Mouse (Mus musculus) CH12.LX (cell line): ENCODE results near the gene Ank. TPM values are rescaled to one million over a fixed set of nuclear protein-coding genes. Genes with fewer than 3 reads are reported as not detected.
A peak's percentile ranks its signal among the peaks of the same experiment; 100 is the strongest.

Experiments used
- DNase-seq: peaks from one replicate; pipeline ENCODE4 v3.0.0-alpha.2; 2013; ENCODE audit errors: extremely low read depth
- H3K27ac ChIP-seq: 2 replicates; pipeline ENCODE4 v1.5.1; 2012; ENCODE audit warnings: low read depth, mild to moderate bottlenecking, control low read depth, moderate library complexity; ENCODE audit not compliant: insufficient read depth
- H3K27me3 ChIP-seq: replicated peaks from 2 replicates; pipeline ENCODE3; 2012; ENCODE audit warnings: inconsistent platforms
- H3K36me3 ChIP-seq, 2 experiments: replicated peaks in 1 of 2; 2 replicates each; pipeline versions ENCODE3 to v1.6.1; 2012; ENCODE audit warnings: inconsistent platforms in 1 of 2, low read length in 1 of 2, mild to moderate bottlenecking in 1 of 2, mixed read lengths in 1 of 2, moderate library complexity in 1 of 2; ENCODE audit not compliant: control insufficient read depth in 1 of 2, insufficient read depth in 1 of 2
- H3K4me1 ChIP-seq, 2 experiments: 2 replicates each; pipeline ENCODE4 v1.6.1; 2012; ENCODE audit warnings: inconsistent platforms in 1 of 2, moderate library complexity in 1 of 2; ENCODE audit not compliant: insufficient read depth in 2 of 2, control insufficient read depth in 1 of 2
- H3K4me2 ChIP-seq: 2 replicates; pipeline ENCODE4 v1.6.1; 2012; ENCODE audit warnings: low read depth, mild to moderate bottlenecking, control low read depth; ENCODE audit not compliant: poor library complexity, insufficient read depth, severe bottlenecking
- H3K4me3 ChIP-seq, 3 experiments: fragments of 150-350 bp in 1 of 3; sonication (generic) in 1 of 3; replicated peaks in 1 of 3; 2 replicates each; pipeline versions ENCODE3 to v1.5.1; 2011 to 2012; ENCODE audit warnings: low read depth in 2 of 3, low read length in 2 of 3, mild to moderate bottlenecking in 2 of 3, moderate library complexity in 2 of 3, control low read depth in 1 of 3, improper control_type of control experiment in 1 of 3, inconsistent platforms in 1 of 3, mixed read lengths in 1 of 3; ENCODE audit not compliant: poor library complexity in 1 of 3
- H3K79me2 ChIP-seq: replicated peaks from 2 replicates; pipeline ENCODE4 v1.6.1; 2012; ENCODE audit warnings: mild to moderate bottlenecking, moderate library complexity; ENCODE audit not compliant: control insufficient read depth, poor library complexity, insufficient read depth, severe bottlenecking; ENCODE audit errors: extremely low read depth
- H3K9ac ChIP-seq: 2 replicates; pipeline ENCODE4 v1.6.1; 2012; ENCODE audit warnings: low read depth, mild to moderate bottlenecking, control low read depth, moderate library complexity; ENCODE audit not compliant: insufficient read depth
- H3K9me3 ChIP-seq: replicated peaks from 2 replicates; pipeline ENCODE3; 2012; ENCODE audit warnings: low read length, inconsistent platforms, mixed read lengths
- CHD2 ChIP-seq: IDR thresholded peaks from 2 replicates; pipeline ENCODE4 v1.6.1; 2011; ENCODE audit warnings: low read length, improper control_type of control experiment
- CTCF ChIP-seq, 2 experiments: IDR thresholded peaks in 1 of 2; conservative IDR thresholded peaks in 1 of 2; 2 replicates each; pipeline ENCODE4 v1.5.1; 2011 to 2012; ENCODE audit warnings: low read depth in 2 of 2, low read length in 2 of 2, improper control_type of control experiment in 1 of 2, inconsistent platforms in 1 of 2, mild to moderate bottlenecking in 1 of 2, moderate library complexity in 1 of 2
- ETS1 ChIP-seq: conservative IDR thresholded peaks from 2 replicates; pipeline ENCODE4 v1.6.1; 2012; ENCODE audit warnings: low read depth, mild to moderate bottlenecking, inconsistent platforms, low read length, improper control_type of control experiment, moderate library complexity
- HCFC1 ChIP-seq: IDR thresholded peaks from 2 replicates; pipeline ENCODE4 v1.6.1; 2012; ENCODE audit warnings: low read depth, mild to moderate bottlenecking, inconsistent platforms, low read length, improper control_type of control experiment
- IRF4 ChIP-seq: IDR thresholded peaks from 2 replicates; pipeline ENCODE4 v1.6.1; 2014; ENCODE audit warnings: low read depth, mild to moderate bottlenecking, inconsistent platforms, low read length, improper control_type of control experiment
- JUND ChIP-seq: conservative IDR thresholded peaks from 2 replicates; pipeline ENCODE4 v1.6.1; 2011; ENCODE audit warnings: low read depth, low read length, improper control_type of control experiment
- MAX ChIP-seq: IDR thresholded peaks from 2 replicates; pipeline ENCODE4 v1.6.1; 2011; ENCODE audit warnings: low read length, improper control_type of control experiment
- MEF2A ChIP-seq: IDR thresholded peaks from 2 replicates; pipeline ENCODE4 v1.6.1; 2014; ENCODE audit warnings: low read depth, mild to moderate bottlenecking, inconsistent platforms, low read length, improper control_type of control experiment, borderline replicate concordance
- MYC ChIP-seq: IDR thresholded peaks from 2 replicates; pipeline ENCODE4 v1.6.1; 2011; ENCODE audit warnings: low read depth, mild to moderate bottlenecking, improper control_type of control experiment, low read length
- NELFE ChIP-seq: IDR thresholded peaks from 2 replicates; pipeline ENCODE4 v1.6.1; 2011; ENCODE audit warnings: low read depth, low read length, improper control_type of control experiment
- NRF1 ChIP-seq: IDR thresholded peaks from 2 replicates; pipeline ENCODE4 v1.6.1; 2014; ENCODE audit warnings: low read depth, mild to moderate bottlenecking, inconsistent platforms, low read length, improper control_type of control experiment, moderate library complexity
- POLR2AphosphoS2 ChIP-seq: IDR thresholded peaks from 2 replicates; pipeline ENCODE4 v1.6.1; 2011; ENCODE audit warnings: low read depth, low read length, improper control_type of control experiment
- RAD21 ChIP-seq: IDR thresholded peaks from 2 replicates; pipeline ENCODE4 v1.6.1; 2011; ENCODE audit warnings: low read depth, mild to moderate bottlenecking, low read length, improper control_type of control experiment, moderate library complexity
- RCOR1 ChIP-seq: conservative IDR thresholded peaks from 2 replicates; pipeline ENCODE4 v1.6.1; 2012; ENCODE audit warnings: low read depth, mild to moderate bottlenecking, inconsistent platforms, low read length, improper control_type of control experiment
- SMC3 ChIP-seq: IDR thresholded peaks from 2 replicates; pipeline ENCODE4 v1.6.1; 2011; ENCODE audit warnings: low read depth, low read length, improper control_type of control experiment
- ZC3H11A ChIP-seq: IDR thresholded peaks from 2 replicates; pipeline ENCODE4 v1.6.1; 2012; ENCODE audit warnings: low read depth, mild to moderate bottlenecking, inconsistent platforms, low read length, improper control_type of control experiment
- ZKSCAN1 ChIP-seq: IDR thresholded peaks from 2 replicates; pipeline ENCODE4 v1.6.1; 2012; ENCODE audit warnings: low read depth, inconsistent platforms, low read length, improper control_type of control experiment, borderline replicate concordance
- dilution Hi-C: fragments of 300-500 bp; cut with MboI; formaldehyde crosslinking; loops from 2 replicates; pipeline ENCODE4 v1.14.3; 2020; ENCODE audit warnings: low sequenced_read_pairs; ENCODE audit not compliant: extremely low pct_unique_long_range_greater_than_20kb, extremely low pct_ligation_motif_present
- in situ Hi-C: fragments of 300-500 bp; cut with MboI; formaldehyde crosslinking; loops from 3 replicates; pipeline ENCODE4 v1.14.3; 2019; ENCODE audit warnings: low sequenced_read_pairs, low pct_ligation_motif_present, low pct_unique_long_range_greater_than_20kb, mixed read lengths
- polyA plus RNA-seq: library from polyadenylated mRNA; unstranded; fragments of >175 nt; gene quantifications from 2 replicates; pipeline ENCODE4 v1.2.1, GENCODE M21; 2012; ENCODE audit warnings: low read depth; ENCODE audit not compliant: insufficient read length
- total RNA-seq, 2 experiments: library from RNA; depleted of rRNA; stranded (reverse); fragments of 300-350 nt in 1 of 2; fragments of >200 nt in 1 of 2; gene quantifications; 2 replicates each; pipeline ENCODE4 v1.2.3; 2012 to 2014

Ank gene
- total and polyA plus RNA-seq, 3 experiments = 4.6 to 12.4 (median 8.6) TPM

DNA sequence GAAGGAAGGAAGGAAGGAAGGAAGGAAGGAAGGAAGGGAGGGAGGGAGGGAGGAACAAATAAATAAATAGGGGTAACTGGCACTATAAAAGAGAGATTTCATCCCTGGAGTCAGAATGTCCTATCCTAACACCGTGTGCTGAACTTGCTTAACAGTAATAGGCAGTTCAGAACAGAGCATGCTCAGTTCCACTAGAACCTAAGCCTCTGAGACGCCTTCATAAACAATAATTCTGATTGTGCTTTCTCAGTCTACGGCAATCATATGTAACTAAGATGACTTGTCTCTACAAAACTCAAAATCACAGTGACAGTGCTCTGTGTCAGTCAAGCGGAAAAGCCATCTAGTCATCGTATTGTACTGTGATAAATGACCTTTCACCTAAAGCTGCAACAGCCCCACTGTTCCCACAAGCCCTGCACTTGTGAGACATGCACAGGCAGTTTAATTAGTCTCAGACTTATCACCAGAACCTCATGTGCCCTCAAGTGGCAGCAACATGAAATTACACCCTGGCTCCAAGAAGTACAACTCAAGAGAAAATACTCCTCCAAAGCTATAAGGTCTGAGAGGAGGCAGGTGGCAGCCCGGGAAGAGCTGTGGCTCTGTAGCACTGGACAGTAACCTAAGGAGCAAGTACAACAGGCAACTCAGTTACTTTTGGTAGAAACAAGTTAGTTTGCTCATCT, 146.2 kb downstream of the Ank start:
- Histone ChIP-seq H3K9me3 (no peaks in the 10 kb centered on the region), H3K4me3 (no peak overlapping the region), H3K27me3 (no peaks in the 10 kb centered on the region), H3K4me1 (peaks cover 2 to 20% of the 10 kb centered on the region in 2 experiments; a peak in 3 of 4 replicates), H3K9ac (no peak overlapping the region), H3K79me2 (no peaks in the 10 kb centered on the region), H3K4me2 (no peak overlapping the region), H3K36me3 (peaks cover 64 to 94% of the 10 kb centered on the region in 2 experiments), H3K27ac (no peak overlapping the region)
- TF ChIP-seq CTCF (conservative IDR thresholded peaks at IDR 0.05 in 1 of 2, IDR thresholded peaks at IDR 0.05 in 1 of 2; ENCODE audit: low read depth in 2 of 2, low read length in 2 of 2) = peak; percentile 80 to 98
- TF ChIP-seq MAX = 0 out of 2 replicates have a peak, but pooled peaks have one; percentile 22
- TF ChIP-seq JUND = no peak
- no peak for TF ChIP-seq HCFC1
- TF ChIP-seq SMC3 = peak; percentile 89
- no peak for TF ChIP-seq NELFE
- TF ChIP-seq IRF4 = no peak
- peak; percentile 83 for TF ChIP-seq RAD21
- no peak for TF ChIP-seq ETS1
- no peak for TF ChIP-seq MEF2A
- peak; percentile 35; the same call in 1 of the 2 replicates for TF ChIP-seq ZC3H11A
- TF ChIP-seq POLR2AphosphoS2 = no peak
- dilution Hi-C loops (no loop called here), in situ Hi-C loops (no loop called here)
- DNase-seq = peak; percentile 81

GRCm38 (mm10) chr15:27613255-27613654, 146.8 kb downstream of the Ank start:
- Histone ChIP-seq H3K27me3 (no peaks in the 10 kb centered on the region), H3K27ac (no peak overlapping the region), H3K36me3 (peaks cover 67 to 94% of the 10 kb centered on the region in 2 experiments), H3K9me3 (no peaks in the 10 kb centered on the region), H3K4me3 (no peak overlapping the region), H3K9ac (no peak overlapping the region), H3K4me1 (peaks cover 2 to 20% of the 10 kb centered on the region in 2 experiments; a peak in 3 of 4 replicates), H3K4me2 (no peak overlapping the region), H3K79me2 (no peaks in the 10 kb centered on the region)
- in situ Hi-C loops (no loop called here), dilution Hi-C loops (no loop called here)
- TF ChIP-seq RCOR1 (no peak), NRF1 (no peak), MYC (no peak), ZKSCAN1 (no peak), CHD2 (no peak)
- no peak for DNase-seq
